In the genomic region with DNA sequence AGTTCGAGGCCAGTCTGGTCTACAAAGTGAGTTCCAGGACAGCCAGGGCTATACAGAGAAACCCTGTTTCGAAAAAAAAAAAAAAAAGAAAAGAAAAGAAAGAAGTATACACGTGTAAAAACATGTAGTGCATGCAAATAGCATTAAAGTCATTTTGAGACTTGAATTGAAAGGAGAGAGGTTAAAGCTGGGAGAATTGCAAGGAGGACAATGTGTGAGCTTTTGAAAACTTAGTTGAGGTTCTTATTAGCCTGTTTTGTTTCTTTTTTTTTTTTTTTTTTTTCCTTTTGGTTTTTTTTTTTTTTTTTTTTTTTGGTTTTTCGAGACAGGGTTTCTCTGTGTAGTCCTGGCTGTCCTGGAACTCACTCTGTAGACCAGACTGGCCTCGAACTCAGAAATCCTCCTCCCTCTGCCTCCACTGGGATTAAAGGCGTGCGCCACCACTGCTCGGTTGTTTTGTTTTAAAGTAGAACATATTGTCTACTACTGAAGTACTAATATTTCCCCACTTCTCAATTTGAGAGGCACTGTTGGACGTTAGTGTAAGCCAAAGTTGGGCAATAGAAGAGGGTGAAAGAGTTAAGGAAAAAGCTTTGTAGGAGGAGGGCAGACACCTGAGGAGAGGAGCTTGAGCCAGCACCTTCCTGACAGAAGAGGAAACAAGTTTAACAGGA, we compare ENCODE assay signal across 8 mouse cellular contexts. TPM values are rescaled to one million over a fixed set of nuclear protein-coding genes. Genes with fewer than 3 reads are reported as not detected.
DNase-seq lines count a peak whose midpoint lies in the region; ATAC-seq and TF ChIP-seq lines count a peak whose summit lies in the region.

No protein-coding gene starts in this region.

- no peak for ATAC-seq in erythroblast, adult 5-6 weeks (replicated peaks; ENCODE audit: low FRiP score, poor library complexity, severe bottlenecking)
- ATAC-seq in limb, embryonic 15.5 days (ENCODE audit: insufficient number of reproducible peaks, low FRiP score, low TSS enrichment, low read depth): no peak
- no peak for ATAC-seq in stomach, embryonic 15.5 days (ENCODE audit: insufficient read depth, low FRiP score, low read depth)

- peak overlapping the region; percentile 94 for H3K27ac ChIP-seq in testis, adult 2 months (ENCODE audit: control insufficient read depth, insufficient read depth, low read depth, low read length)
- peak overlapping the region; percentile 97 for H3K27ac ChIP-seq in limb, embryonic 15.5 days
- peak overlapping the region; percentile 98 for H3K27ac ChIP-seq in stomach, embryonic 15.5 days

- no peak for TF ChIP-seq CTCF in testis, adult 2 months (IDR thresholded peaks at IDR 0.05; ENCODE audit: control insufficient read depth, insufficient read depth, insufficient replicate concordance, low read depth, low read length)

- peaks cover 2% of the 10 kb centered on the region; the same call in 1 of the 2 replicates for H3K9me3 ChIP-seq in erythroblast, embryonic 14.5 days (ENCODE audit: control insufficient read depth, low read length)
- H3K9me3 ChIP-seq in limb, embryonic 15.5 days: no peaks in the 10 kb centered on the region
- no peaks in the 10 kb centered on the region for H3K9me3 ChIP-seq in stomach, embryonic 15.5 days

- peaks cover 12% of the 10 kb centered on the region for H3K36me3 ChIP-seq in erythroblast, embryonic 14.5 days (ENCODE audit: control insufficient read depth)
- no peaks in the 10 kb centered on the region for H3K36me3 ChIP-seq in testis, adult 2 months (ENCODE audit: control insufficient read depth, insufficient read depth, low read length)
- no peaks in the 10 kb centered on the region for H3K36me3 ChIP-seq in limb, embryonic 15.5 days
- H3K36me3 ChIP-seq in stomach, embryonic 15.5 days: no peaks in the 10 kb centered on the region

- peaks cover 46% of the 10 kb centered on the region for H3K27me3 ChIP-seq in erythroblast, embryonic 14.5 days (ENCODE audit: control insufficient read depth)
- no peaks in the 10 kb centered on the region for H3K27me3 ChIP-seq in testis, adult 2 months (ENCODE audit: control insufficient read depth, insufficient read depth, low read length)
- H3K27me3 ChIP-seq in limb, embryonic 15.5 days: 0 out of 2 replicates have a peak, but pooled peaks cover 4% of the 10 kb centered on the region
- no peaks in the 10 kb centered on the region; the same call in 1 of the 2 replicates for H3K27me3 ChIP-seq in stomach, embryonic 15.5 days (replicated peaks)

- peak overlapping the region; percentile 83 for H3K4me2 ChIP-seq in limb, embryonic 15.5 days
- peak overlapping the region; percentile 85 for H3K4me2 ChIP-seq in stomach, embryonic 15.5 days

- TF ChIP-seq POLR2A in testis, adult 2 months (IDR thresholded peaks at IDR 0.05; ENCODE audit: control insufficient read depth, low read depth, low read length): no peak

- H3K9ac ChIP-seq in limb, embryonic 15.5 days: peak overlapping the region; percentile 72
- H3K9ac ChIP-seq in stomach, embryonic 15.5 days: peak overlapping the region; percentile 75; the same call in 1 of the 2 replicates

- WGBS in limb, embryonic 15.5 days: 29% methylated on average over 9 of the region's 9 CpGs
- WGBS in stomach, embryonic 15.5 days: 33% methylated on average over 9 of the region's 9 CpGs

- DNase-seq in testis, postnatal 10 days (ENCODE audit: low spot score): no peak
- no peak for DNase-seq in adipocyte (ENCODE audit: low spot score)
- DNase-seq in retina, embryonic 14.5 days (ENCODE audit: low spot score): no peak

- peaks cover 48% of the 10 kb centered on the region for H3K4me1 ChIP-seq in erythroblast, embryonic 14.5 days (ENCODE audit: control insufficient read depth)
- H3K4me1 ChIP-seq in testis, adult 2 months (ENCODE audit: control insufficient read depth, insufficient read depth, low read length): peaks cover 14% of the 10 kb centered on the region
- peaks cover 34% of the 10 kb centered on the region for H3K4me1 ChIP-seq in limb, embryonic 15.5 days
- H3K4me1 ChIP-seq in stomach, embryonic 15.5 days: peaks cover 31% of the 10 kb centered on the region

- H3K4me3 ChIP-seq in erythroblast, embryonic 14.5 days (replicated peaks): peak overlapping the region; percentile 94
- peak overlapping the region; percentile 95 for H3K4me3 ChIP-seq in testis, adult 2 months (ENCODE audit: control insufficient read depth, low read depth, low read length)
- H3K4me3 ChIP-seq in limb, embryonic 15.5 days: peak overlapping the region; percentile 78
- H3K4me3 ChIP-seq in stomach, embryonic 15.5 days (replicated peaks): peak overlapping the region; percentile 78

RNA-seq across cellular contexts. Expression of gene Pym1, which starts 0.6 kb away (rescaled TPM):
- 10.9 and 11.7 TPM in 2 replicates for polyA plus RNA-seq in erythroblast, embryonic 14.5 days (2012)
- total RNA-seq in erythroblast, adult 5-6 weeks (2015; ENCODE audit: low replicate concordance): 2.5 and 17.5 TPM in 2 replicates
- 9.1 and 12.4 TPM in 2 replicates for total RNA-seq in erythroblast, adult 5-6 weeks (2017; ENCODE audit: low replicate concordance)
- polyA plus RNA-seq in testis, adult 2 months (2012; rRNA removed): 19.5 TPM in 2 replicates
- 33.7 and 34.4 TPM in 2 replicates for polyA plus RNA-seq in limb, embryonic 15.5 days (2015; fragmentation: Nextera tagmentation; extraction: Ambion mirVana)
- polyA plus RNA-seq in stomach, embryonic 15.5 days (2015; fragmentation: Nextera tagmentation; extraction: Ambion mirVana): 36.1 TPM in 2 replicates

RNA-seq across cellular contexts. Expression of gene Dgka, which starts 2.5 kb away (rescaled TPM):
- 0.02 and 0.03 TPM in 2 replicates for polyA plus RNA-seq in erythroblast, embryonic 14.5 days (2012)
- total RNA-seq in erythroblast, adult 5-6 weeks (2015; ENCODE audit: low replicate concordance): 8.2 and 13.4 TPM in 2 replicates
- 2.9 and 4.7 TPM in 2 replicates for total RNA-seq in erythroblast, adult 5-6 weeks (2017; ENCODE audit: low replicate concordance)
- 124 TPM in 2 replicates for polyA plus RNA-seq in testis, adult 2 months (2012; rRNA removed)
- polyA plus RNA-seq in limb, embryonic 15.5 days (2015; fragmentation: Nextera tagmentation; extraction: Ambion mirVana): 26.0 and 26.4 TPM in 2 replicates
- polyA plus RNA-seq in stomach, embryonic 15.5 days (2015; fragmentation: Nextera tagmentation; extraction: Ambion mirVana): 15.9 and 18.0 TPM in 2 replicates

RNA-seq across cellular contexts. Expression of gene Cdk2, which starts 42.3 kb away (rescaled TPM):
- 2.3 and 2.6 TPM in 2 replicates for polyA plus RNA-seq in erythroblast, embryonic 14.5 days (2012)
- total RNA-seq in erythroblast, adult 5-6 weeks (2015; ENCODE audit: low replicate concordance): 29.8 and 37.2 TPM in 2 replicates
- 21.0 and 34.3 TPM in 2 replicates for total RNA-seq in erythroblast, adult 5-6 weeks (2017; ENCODE audit: low replicate concordance)
- 53.1 and 61.0 TPM in 2 replicates for polyA plus RNA-seq in testis, adult 2 months (2012; rRNA removed)
- 108 and 110 TPM in 2 replicates for polyA plus RNA-seq in limb, embryonic 15.5 days (2015; fragmentation: Nextera tagmentation; extraction: Ambion mirVana)
- 79.8 and 89.1 TPM in 2 replicates for polyA plus RNA-seq in stomach, embryonic 15.5 days (2015; fragmentation: Nextera tagmentation; extraction: Ambion mirVana)

RNA-seq across cellular contexts. Expression of gene Pmel, which starts 43.1 kb away (rescaled TPM):
- polyA plus RNA-seq in erythroblast, embryonic 14.5 days (2012): not detected in 2 replicates
- total RNA-seq in erythroblast, adult 5-6 weeks (2015; ENCODE audit: low replicate concordance): not detected in 2 replicates
- not detected in 2 replicates for total RNA-seq in erythroblast, adult 5-6 weeks (2017; ENCODE audit: low replicate concordance)
- 24.6 and 27.7 TPM in 2 replicates for polyA plus RNA-seq in testis, adult 2 months (2012; rRNA removed)
- 6.5 and 9.5 TPM in 2 replicates for polyA plus RNA-seq in limb, embryonic 15.5 days (2015; fragmentation: Nextera tagmentation; extraction: Ambion mirVana)
- 1.3 and 1.9 TPM in 2 replicates for polyA plus RNA-seq in stomach, embryonic 15.5 days (2015; fragmentation: Nextera tagmentation; extraction: Ambion mirVana)

RNA-seq across cellular contexts. Expression of gene Mmp19, which starts 43.6 kb away (rescaled TPM):
- 0.01 TPM in 1 of 2 replicates, not detected in the other for polyA plus RNA-seq in erythroblast, embryonic 14.5 days (2012)
- 0.38 TPM in 1 of 2 replicates, not detected in the other for total RNA-seq in erythroblast, adult 5-6 weeks (2015; ENCODE audit: low replicate concordance)
- 0.85 and 1.5 TPM in 2 replicates for total RNA-seq in erythroblast, adult 5-6 weeks (2017; ENCODE audit: low replicate concordance)
- 1.3 and 1.6 TPM in 2 replicates for polyA plus RNA-seq in testis, adult 2 months (2012; rRNA removed)
- polyA plus RNA-seq in limb, embryonic 15.5 days (2015; fragmentation: Nextera tagmentation; extraction: Ambion mirVana): 1.7 and 2.5 TPM in 2 replicates
- 1.2 and 2.0 TPM in 2 replicates for polyA plus RNA-seq in stomach, embryonic 15.5 days (2015; fragmentation: Nextera tagmentation; extraction: Ambion mirVana)

Comparison
In these comparisons a context has a peak if more than half of its experiments do, and no peak if none do; other contexts are left out.
1. RNA of gene Dgka, which starts 2.5 kb away (polyA plus RNA-seq): 124 TPM in testis, adult 2 months, 26.0 to 26.4 TPM in limb, embryonic 15.5 days and 15.9 to 18.0 TPM in stomach, embryonic 15.5 days; 0.02 to 0.03 TPM in erythroblast, embryonic 14.5 days; every median in the first group is over 10 times any median in the second.
2. RNA of gene Cdk2, which starts 42.3 kb away (polyA plus RNA-seq): 108 to 110 TPM in limb, embryonic 15.5 days, 79.8 to 89.1 TPM in stomach, embryonic 15.5 days and 53.1 to 61.0 TPM in testis, adult 2 months; 2.3 to 2.6 TPM in erythroblast, embryonic 14.5 days; every median in the first group is over 10 times any median in the second.
3. Peak in every context shown above with its lines, with median percentiles within 50 percentile points of each other: H3K4me3 ChIP-seq and H3K27ac ChIP-seq.